Mouse (Mus musculus) kidney, postnatal 14 days (tissue): ENCODE measurements around the gene Thrap3.

ENCODE experiments used
- DNase-seq: peaks from one replicate; pipeline ENCODE4 v3.0.0; 2022; ENCODE audit warnings: mixed read lengths

The Thrap3 gene

GRCm38 (mm10) chr4:126163067-126163659 lies 39.4 kb downstream of the Thrap3 start, which contains the start of gene Sh3d21:
TSS of gene Sh3d21 (minus strand) at chr4:126163491.
- peak; percentile 59 for DNase-seq

- DNase-seq: peak; percentile 95
These were observed 40.0 kb downstream of the Thrap3 start for GRCm38 (mm10) chr4:126162544-126163066.

GRCm38 (mm10) chr4:126161986-126162385 lies 40.6 kb downstream of the Thrap3 start:
- DNase-seq: no peak

- no peak for DNase-seq
These were observed 41.1 kb downstream of the Thrap3 start for GRCm38 (mm10) chr4:126161456-126161855.

GRCm38 (mm10) chr4:126160981-126161380 lies 41.6 kb downstream of the Thrap3 start:
- DNase-seq: no peak

- no peak for DNase-seq
These were observed 43.1 kb downstream of the Thrap3 start for GRCm38 (mm10) chr4:126159455-126159854.

GRCm38 (mm10) chr4:126157562-126157961 lies 45.0 kb downstream of the Thrap3 start:
- DNase-seq: no peak

- no peak for DNase-seq
These were observed 45.9 kb downstream of the Thrap3 start for GRCm38 (mm10) chr4:126156617-126157016.

GRCm38 (mm10) chr4:126155869-126156268 lies 46.7 kb downstream of the Thrap3 start:
- DNase-seq: no peak

GRCm38 (mm10) chr4:126155183-126155582 lies 47.4 kb downstream of the Thrap3 start:
- DNase-seq: peak; percentile 71

- no peak for DNase-seq
These were observed 49.7 kb downstream of the Thrap3 start for GRCm38 (mm10) chr4:126152864-126153263.

- no peak for DNase-seq
These were observed 50.7 kb downstream of the Thrap3 start for GRCm38 (mm10) chr4:126151701-126152440.

- DNase-seq: no peak
These were observed 51.6 kb downstream of the Thrap3 start for GRCm38 (mm10) chr4:126150949-126151320.

GRCm38 (mm10) chr4:126150297-126150948 lies 52.1 kb downstream of the Thrap3 start:
- DNase-seq: peak; percentile 90

GRCm38 (mm10) chr4:126149798-126150197 lies 52.8 kb downstream of the Thrap3 start:
- no peak for DNase-seq

GRCm38 (mm10) chr4:126149041-126149676 lies 53.4 kb downstream of the Thrap3 start:
- DNase-seq: peak; percentile 69

- peak; percentile 90 for DNase-seq
These were observed 54.2 kb downstream of the Thrap3 start for GRCm38 (mm10) chr4:126148161-126148961.

- peak; percentile 96 for DNase-seq
These were observed 54.9 kb downstream of the Thrap3 start, which contains the start of gene Eva1b for GRCm38 (mm10) chr4:126147533-126148160. TSS of gene Eva1b (plus strand) at chr4:126147744.

- no peak for DNase-seq
These were observed 55.5 kb downstream of the Thrap3 start for GRCm38 (mm10) chr4:126146974-126147532.

- peak; percentile 63 for DNase-seq
These were observed 57.2 kb downstream of the Thrap3 start for GRCm38 (mm10) chr4:126145396-126145795.

- DNase-seq: peak; percentile 55
These were observed 61.5 kb downstream of the Thrap3 start for GRCm38 (mm10) chr4:126141021-126141420.
